Mouse (Mus musculus): ENCODE measurements around the gene Susd4. TPM values are rescaled to one million over a fixed set of nuclear protein-coding genes. Genes with fewer than 3 reads are reported as not detected.

Susd4 gene
- polyA plus RNA-seq, 1 experiment from 2014 or later = 26.0 TPM

DNA sequence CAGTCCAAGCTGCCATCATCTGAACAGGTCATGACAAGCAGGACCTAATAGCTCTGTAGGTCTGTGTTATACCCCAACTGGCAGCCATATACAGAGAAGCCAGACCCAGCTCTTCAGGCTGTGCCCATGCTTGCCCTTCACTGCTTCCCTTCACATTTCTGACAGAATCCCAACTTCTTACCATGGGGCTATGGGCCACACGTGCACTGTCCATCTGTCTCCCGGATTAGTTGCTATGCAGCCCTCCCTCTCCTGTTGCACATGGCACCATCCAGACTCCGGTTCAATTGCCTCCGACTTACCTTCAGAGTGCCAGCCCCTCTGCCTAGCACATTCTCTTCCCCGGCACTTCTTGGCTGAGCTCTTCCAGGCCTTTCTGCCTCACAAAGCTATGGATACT is 114.5 kb downstream of the Susd4 start:
- Histone ChIP-seq H3K9ac (ENCODE audit: low read depth, low read length) (no peak overlapping the region), H3K4me1 (replicated peaks; ENCODE audit: insufficient read depth, low read length) (no peaks in the 10 kb centered on the region), H3K4me3 (replicated peaks; ENCODE audit: low read depth, low read length) (no peak overlapping the region), H3K36me3 (ENCODE audit: insufficient read depth, low read length) (no peaks in the 10 kb centered on the region), H3K9me3 (replicated peaks; ENCODE audit: low read length) (no peaks in the 10 kb centered on the region), H3K4me2 (ENCODE audit: low read length) (no peak overlapping the region), H3K27me3 (ENCODE audit: insufficient read depth, low read length) (no peaks in the 10 kb centered on the region), H3K27ac (no peak overlapping the region)
- TF ChIP-seq CTCF (IDR thresholded peaks at IDR 0.05; ENCODE audit: low read depth) = no peak
- no peak for ATAC-seq (replicated peaks; ENCODE audit: low FRiP score, low read depth)
- 100% methylated on average over 5 of the region's 5 CpGs for WGBS
- DNase-seq (ENCODE audit: low spot score) = no peak

DNA sequence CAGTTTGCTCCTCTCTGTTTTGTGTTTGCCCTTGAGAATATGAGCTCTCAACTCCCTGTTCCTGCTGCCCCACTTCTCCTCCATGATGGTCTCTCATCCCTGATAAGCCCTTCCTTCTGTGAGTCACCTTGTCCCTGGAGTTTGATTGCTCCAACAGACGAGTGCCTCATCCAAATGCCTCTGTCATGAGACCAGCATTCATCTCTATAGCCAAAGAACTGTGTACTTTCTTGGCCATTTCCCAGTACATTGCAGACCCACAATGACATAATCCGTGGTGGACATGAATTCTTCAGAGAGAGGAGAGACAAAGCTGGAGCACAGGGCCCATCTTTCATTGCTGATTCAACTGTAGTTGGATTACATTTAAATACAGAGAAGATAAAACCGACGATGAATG is 115.1 kb downstream of the Susd4 start:
- no peak for DNase-seq (ENCODE audit: low spot score)
- no peaks in the 10 kb centered on the region for H3K27me3 ChIP-seq (ENCODE audit: insufficient read depth, low read length)
- no peak overlapping the region for H3K9ac ChIP-seq (ENCODE audit: low read depth, low read length)
- H3K36me3 ChIP-seq (ENCODE audit: insufficient read depth, low read length) = no peaks in the 10 kb centered on the region
- no peak overlapping the region for H3K27ac ChIP-seq
- ATAC-seq (replicated peaks; ENCODE audit: low FRiP score, low read depth) = no peak
- 85% methylated on average over 4 of the region's 4 CpGs for WGBS
- no peak overlapping the region for H3K4me3 ChIP-seq (replicated peaks; ENCODE audit: low read depth, low read length)
- H3K4me2 ChIP-seq (ENCODE audit: low read length) = no peak overlapping the region
- no peak for TF ChIP-seq CTCF (IDR thresholded peaks at IDR 0.05; ENCODE audit: low read depth)
- no peaks in the 10 kb centered on the region for H3K4me1 ChIP-seq (replicated peaks; ENCODE audit: insufficient read depth, low read length)
- H3K9me3 ChIP-seq (replicated peaks; ENCODE audit: low read length) = no peaks in the 10 kb centered on the region

DNA sequence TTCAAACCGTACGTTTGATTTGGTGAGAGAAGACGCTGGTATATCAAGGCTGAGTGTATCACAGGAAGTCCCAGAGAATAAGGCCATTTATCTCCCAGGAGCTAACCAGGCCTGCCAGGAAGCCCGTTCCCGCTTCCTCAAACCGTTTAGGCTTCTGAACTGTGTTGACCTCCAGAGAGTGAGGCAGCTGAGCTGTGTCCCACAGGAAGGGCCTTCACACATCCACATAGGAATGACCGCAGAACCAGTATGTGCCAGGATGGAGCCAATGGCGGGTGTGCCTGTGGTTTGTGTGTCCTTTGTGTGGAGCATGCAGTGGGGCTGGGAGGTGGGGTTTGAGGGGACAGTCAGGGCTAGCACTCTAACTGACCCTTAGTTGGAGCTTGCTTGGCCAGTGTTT is 117.6 kb downstream of the Susd4 start:
- ATAC-seq (replicated peaks; ENCODE audit: low FRiP score, low read depth) (no peak), DNase-seq (ENCODE audit: low spot score) (no peak)
- H3K4me2 ChIP-seq (ENCODE audit: low read length) = no peak overlapping the region
- H3K27ac ChIP-seq = no peak overlapping the region
- H3K4me1 ChIP-seq (replicated peaks; ENCODE audit: insufficient read depth, low read length) = no peaks in the 10 kb centered on the region
- H3K36me3 ChIP-seq (ENCODE audit: insufficient read depth, low read length) = no peaks in the 10 kb centered on the region
- no peak overlapping the region for H3K9ac ChIP-seq (ENCODE audit: low read depth, low read length)
- 64% methylated on average over 8 of the region's 8 CpGs for WGBS
- H3K9me3 ChIP-seq (replicated peaks; ENCODE audit: low read length) = no peaks in the 10 kb centered on the region
- no peak overlapping the region for H3K4me3 ChIP-seq (replicated peaks; ENCODE audit: low read depth, low read length)
- TF ChIP-seq CTCF (IDR thresholded peaks at IDR 0.05; ENCODE audit: low read depth) = no peak
- no peaks in the 10 kb centered on the region for H3K27me3 ChIP-seq (ENCODE audit: insufficient read depth, low read length)

- WGBS = 80% methylated on average over 2 of the region's 2 CpGs
- no peak for DNase-seq (ENCODE audit: low spot score)
- no peak overlapping the region for H3K27ac ChIP-seq
- no peaks in the 10 kb centered on the region; the same call in 1 of the 2 replicates for H3K9me3 ChIP-seq (replicated peaks; ENCODE audit: low read length)
- H3K9ac ChIP-seq (ENCODE audit: low read depth, low read length) = no peak overlapping the region
- no peak overlapping the region for H3K4me3 ChIP-seq (replicated peaks; ENCODE audit: low read depth, low read length)
- H3K4me2 ChIP-seq (ENCODE audit: low read length) = no peak overlapping the region
- TF ChIP-seq CTCF (IDR thresholded peaks at IDR 0.05; ENCODE audit: low read depth) = no peak
- ATAC-seq (replicated peaks; ENCODE audit: low FRiP score, low read depth) = no peak
- H3K36me3 ChIP-seq (ENCODE audit: insufficient read depth, low read length) = no peaks in the 10 kb centered on the region
- no peaks in the 10 kb centered on the region for H3K27me3 ChIP-seq (ENCODE audit: insufficient read depth, low read length)
- H3K4me1 ChIP-seq (replicated peaks; ENCODE audit: insufficient read depth, low read length) = no peaks in the 10 kb centered on the region
Observed at GRCm38 (mm10) chr1:182882611-182883010, 119.0 kb downstream of the Susd4 start.

- DNase-seq (ENCODE audit: low spot score) = peak; percentile 74
- TF ChIP-seq CTCF (IDR thresholded peaks at IDR 0.05; ENCODE audit: low read depth) = peak; percentile 82
- no peak overlapping the region for H3K9ac ChIP-seq (ENCODE audit: low read depth, low read length)
- H3K4me3 ChIP-seq (replicated peaks; ENCODE audit: low read depth, low read length) = no peak overlapping the region
- H3K36me3 ChIP-seq (ENCODE audit: insufficient read depth, low read length) = no peaks in the 10 kb centered on the region
- H3K27ac ChIP-seq = no peak overlapping the region
- ATAC-seq (replicated peaks; ENCODE audit: low FRiP score, low read depth) = no peak
- H3K27me3 ChIP-seq (ENCODE audit: insufficient read depth, low read length) = no peaks in the 10 kb centered on the region
- no peaks in the 10 kb centered on the region for H3K4me1 ChIP-seq (replicated peaks; ENCODE audit: insufficient read depth, low read length)
- 63% methylated on average over 9 of the region's 9 CpGs for WGBS
- H3K9me3 ChIP-seq (replicated peaks; ENCODE audit: low read length) = no peaks in the 10 kb centered on the region
- H3K4me2 ChIP-seq (ENCODE audit: low read length) = no peak overlapping the region
Observed at GRCm38 (mm10) chr1:182895698-182896097, 132.0 kb downstream of the Susd4 start.

DNA sequence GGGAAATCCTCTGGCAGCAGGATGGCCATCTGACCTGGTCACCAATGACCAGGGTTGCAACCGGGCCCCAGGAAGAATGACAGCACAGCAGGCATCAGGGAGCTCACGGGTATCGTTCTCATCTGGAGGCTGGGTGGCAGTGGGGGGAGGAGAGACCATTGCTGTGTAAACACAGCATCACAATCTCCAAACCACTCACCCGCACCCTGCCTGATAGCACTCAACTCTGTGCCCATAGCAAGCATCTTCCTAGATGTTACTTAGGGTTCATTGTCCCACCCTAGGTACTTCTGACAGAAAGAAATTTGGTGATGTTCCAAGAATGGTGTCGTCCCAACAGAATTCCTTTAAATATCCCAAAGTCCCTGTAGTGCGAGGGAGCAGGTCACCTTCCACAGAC is 133.4 kb downstream of the Susd4 start:
- Histone ChIP-seq H3K4me3 (replicated peaks; ENCODE audit: low read depth, low read length) (no peak overlapping the region), H3K9ac (ENCODE audit: low read depth, low read length) (no peak overlapping the region), H3K27ac (no peak overlapping the region), H3K4me2 (ENCODE audit: low read length) (no peak overlapping the region), H3K4me1 (replicated peaks; ENCODE audit: insufficient read depth, low read length) (no peaks in the 10 kb centered on the region), H3K36me3 (ENCODE audit: insufficient read depth, low read length) (no peaks in the 10 kb centered on the region), H3K27me3 (ENCODE audit: insufficient read depth, low read length) (no peaks in the 10 kb centered on the region), H3K9me3 (replicated peaks; ENCODE audit: low read length) (no peaks in the 10 kb centered on the region)
- TF ChIP-seq CTCF (IDR thresholded peaks at IDR 0.05; ENCODE audit: low read depth) = no peak
- DNase-seq (ENCODE audit: low spot score) (no peak), ATAC-seq (replicated peaks; ENCODE audit: low FRiP score, low read depth) (no peak)
- 57% methylated on average over 6 of the region's 6 CpGs for WGBS

- DNase-seq (ENCODE audit: low spot score) (no peak), ATAC-seq (replicated peaks; ENCODE audit: low FRiP score, low read depth) (0 out of 2 replicates have a peak, but pooled peaks have one; percentile 17)
- WGBS = 60% methylated on average over 12 of the region's 12 CpGs
- Histone ChIP-seq H3K4me3 (replicated peaks; ENCODE audit: low read depth, low read length) (no peak overlapping the region), H3K4me2 (ENCODE audit: low read length) (no peak overlapping the region), H3K9ac (ENCODE audit: low read depth, low read length) (no peak overlapping the region), H3K36me3 (ENCODE audit: insufficient read depth, low read length) (no peaks in the 10 kb centered on the region), H3K27me3 (ENCODE audit: insufficient read depth, low read length) (no peaks in the 10 kb centered on the region), H3K4me1 (replicated peaks; ENCODE audit: insufficient read depth, low read length) (no peaks in the 10 kb centered on the region), H3K27ac (no peak overlapping the region), H3K9me3 (replicated peaks; ENCODE audit: low read length) (no peaks in the 10 kb centered on the region)
- TF ChIP-seq CTCF (IDR thresholded peaks at IDR 0.05; ENCODE audit: low read depth) = no peak
Observed at GRCm38 (mm10) chr1:182897506-182898138, 134.0 kb downstream of the Susd4 start.
